Mouse (Mus musculus) testis, adult 2 months (tissue): ENCODE results near the gene Pcsk2. TPM values are rescaled to one million over a fixed set of nuclear protein-coding genes. Genes with fewer than 3 reads are reported as not detected.

Source experiments
- H3K27ac ChIP-seq: fragments of 200-500 bp; 2 replicates; pipeline ENCODE4 v1.5.1; 2012; ENCODE audit warnings: low read depth, low read length; ENCODE audit not compliant: control insufficient read depth, insufficient read depth
- H3K27me3 ChIP-seq: fragments of 200-500 bp; 2 replicates; pipeline ENCODE4 v1.6.1; 2012; ENCODE audit warnings: mild to moderate bottlenecking, low read length, moderate library complexity; ENCODE audit not compliant: control insufficient read depth, insufficient read depth
- H3K36me3 ChIP-seq: fragments of 200-500 bp; 2 replicates; pipeline ENCODE4 v1.6.1; 2012; ENCODE audit warnings: mild to moderate bottlenecking, low read length; ENCODE audit not compliant: control insufficient read depth, insufficient read depth
- H3K4me1 ChIP-seq: fragments of 200-500 bp; 2 replicates; pipeline ENCODE4 v1.6.1; 2012; ENCODE audit warnings: low read length; ENCODE audit not compliant: control insufficient read depth, insufficient read depth
- H3K4me3 ChIP-seq: fragments of 200-500 bp; 2 replicates; pipeline ENCODE4 v1.5.1; 2012; ENCODE audit warnings: low read depth, mild to moderate bottlenecking, low read length, moderate library complexity, mixed read lengths; ENCODE audit not compliant: control insufficient read depth
- CTCF ChIP-seq: fragments of 200-500 bp; IDR thresholded peaks from 2 replicates; pipeline ENCODE4 v1.5.1; 2012; ENCODE audit warnings: low read depth, mild to moderate bottlenecking, inconsistent platforms, low read length, moderate library complexity; ENCODE audit not compliant: control insufficient read depth, insufficient read depth, insufficient replicate concordance
- POLR2A ChIP-seq: fragments of 200-500 bp; IDR thresholded peaks from 2 replicates; pipeline ENCODE4 v1.6.1; 2012; ENCODE audit warnings: low read depth, mild to moderate bottlenecking, inconsistent platforms, low read length, moderate library complexity; ENCODE audit not compliant: control insufficient read depth
- polyA plus RNA-seq: library from polyadenylated mRNA; depleted of rRNA; stranded (reverse); fragments of >200 nt; gene quantifications from 2 replicates; pipeline ENCODE4 v1.2.3, GENCODE M21; 2012

The Pcsk2 gene
- polyA plus RNA-seq, 1 experiment: 1.4 TPM

DNA sequence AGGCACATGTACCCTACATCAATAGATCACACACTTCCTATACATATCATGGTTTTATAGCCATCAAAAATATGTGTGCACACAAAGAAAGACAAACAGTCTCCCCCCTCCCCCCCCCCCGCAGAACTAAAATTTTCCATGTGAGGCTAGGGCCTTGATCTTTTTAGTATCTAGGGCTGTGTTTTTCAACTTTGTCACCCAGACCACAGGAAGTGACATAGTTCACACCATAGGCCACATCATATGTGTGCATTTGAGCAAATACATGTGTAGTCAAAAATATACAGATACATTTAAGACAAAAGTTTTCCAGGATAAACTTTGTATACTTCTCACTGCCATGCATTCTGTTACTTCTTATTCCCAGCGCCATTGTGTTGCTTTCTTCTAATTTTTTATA is 293.5 kb downstream of the Pcsk2 start:
- H3K4me3 ChIP-seq: no peak overlapping the region
- H3K36me3 ChIP-seq: no peaks in the 10 kb centered on the region
- TF ChIP-seq CTCF (no peak), POLR2A (no peak)
- H3K4me1 ChIP-seq: peaks cover 3% of the 10 kb centered on the region
- H3K27me3 ChIP-seq: no peaks in the 10 kb centered on the region
- H3K27ac ChIP-seq: no peak overlapping the region

GRCm38 (mm10) chr2:143840895-143841294 is 294.9 kb downstream of the Pcsk2 start:
- Histone ChIP-seq H3K4me1 (peaks cover 3% of the 10 kb centered on the region), H3K36me3 (no peaks in the 10 kb centered on the region), H3K27me3 (no peaks in the 10 kb centered on the region), H3K4me3 (no peak overlapping the region), H3K27ac (no peak overlapping the region)
- no peak for TF ChIP-seq CTCF
- no peak for TF ChIP-seq POLR2A

- H3K4me1 ChIP-seq: peaks cover 3% of the 10 kb centered on the region
- no peak overlapping the region for H3K27ac ChIP-seq
- TF ChIP-seq CTCF: no peak
- TF ChIP-seq POLR2A: no peak
- H3K4me3 ChIP-seq: no peak overlapping the region
- no peaks in the 10 kb centered on the region for H3K36me3 ChIP-seq
- no peaks in the 10 kb centered on the region for H3K27me3 ChIP-seq
Observed at GRCm38 (mm10) chr2:143841536-143841935, 295.6 kb downstream of the Pcsk2 start.

DNA sequence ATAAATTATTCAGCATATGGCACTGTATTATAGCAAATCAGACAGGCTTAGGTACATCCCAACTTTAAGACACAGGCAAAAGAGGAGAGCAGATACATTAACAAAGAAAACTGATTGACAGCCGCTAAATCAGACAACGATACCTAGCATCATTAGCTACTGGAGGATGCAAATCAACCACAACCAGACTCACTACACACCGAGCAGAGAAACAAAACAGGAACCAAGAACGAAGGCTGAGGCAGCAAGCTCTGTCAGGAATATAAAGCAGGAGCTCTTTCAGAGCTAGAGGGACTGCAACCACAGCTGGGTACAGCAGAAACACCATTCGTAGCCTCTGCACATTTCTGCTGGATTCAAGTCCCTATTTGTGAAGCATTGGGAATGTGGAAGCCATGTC is 298.8 kb downstream of the Pcsk2 start:
- no peak overlapping the region for H3K27ac ChIP-seq
- H3K27me3 ChIP-seq: no peaks in the 10 kb centered on the region
- no peaks in the 10 kb centered on the region for H3K4me1 ChIP-seq
- TF ChIP-seq CTCF (no peak), POLR2A (no peak)
- H3K36me3 ChIP-seq: no peaks in the 10 kb centered on the region
- no peak overlapping the region for H3K4me3 ChIP-seq

DNA sequence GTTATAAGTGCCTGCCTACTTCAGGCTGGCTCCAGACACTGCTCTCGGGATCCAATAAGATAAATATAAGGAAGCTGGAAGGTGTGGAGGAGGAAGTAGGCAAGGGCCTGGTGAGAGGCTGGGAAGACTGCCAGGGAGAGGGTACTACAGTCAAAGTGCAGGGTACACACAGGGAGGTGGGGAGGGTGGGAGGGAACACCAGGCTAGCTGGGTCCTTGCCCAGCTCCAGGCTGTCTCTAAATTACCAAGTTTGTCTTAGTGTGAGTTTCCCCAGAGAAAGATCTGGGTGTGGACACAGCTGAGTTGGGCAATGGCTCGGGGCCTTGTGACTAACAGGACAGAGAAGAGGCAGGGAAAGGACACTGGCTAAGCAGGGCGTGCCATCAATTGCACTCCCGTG is 300.8 kb downstream of the Pcsk2 start:
- no peak overlapping the region for H3K27ac ChIP-seq
- TF ChIP-seq POLR2A: no peak
- no peaks in the 10 kb centered on the region for H3K36me3 ChIP-seq
- no peak overlapping the region for H3K4me3 ChIP-seq
- H3K4me1 ChIP-seq: no peaks in the 10 kb centered on the region
- no peaks in the 10 kb centered on the region for H3K27me3 ChIP-seq

DNA sequence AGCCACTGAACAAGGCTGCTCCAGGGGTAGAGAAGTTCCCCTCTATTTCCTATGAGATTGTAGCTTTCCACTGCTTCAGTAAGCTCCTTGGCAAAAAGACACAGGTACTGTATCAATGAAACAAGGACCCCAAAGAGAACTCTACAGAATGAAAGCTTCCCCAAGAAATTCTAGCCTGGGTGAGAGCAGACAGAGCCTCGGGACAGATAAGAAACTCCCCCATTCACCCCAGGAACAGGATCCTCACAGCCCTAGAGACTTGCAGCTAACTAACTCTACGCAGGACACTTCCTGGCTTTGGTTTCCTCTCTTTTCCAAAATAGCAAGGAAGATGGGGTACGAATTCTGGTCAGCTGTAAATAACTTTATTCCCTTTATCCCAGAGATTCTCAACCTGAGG is 301.3 kb downstream of the Pcsk2 start:
- TF ChIP-seq CTCF (no peak), POLR2A (no peak)
- Histone ChIP-seq H3K36me3 (no peaks in the 10 kb centered on the region), H3K4me3 (no peak overlapping the region), H3K27me3 (no peaks in the 10 kb centered on the region), H3K27ac (no peak overlapping the region), H3K4me1 (0 out of 2 replicates have a peak, but pooled peaks cover under 1% of the 10 kb centered on the region)

DNA sequence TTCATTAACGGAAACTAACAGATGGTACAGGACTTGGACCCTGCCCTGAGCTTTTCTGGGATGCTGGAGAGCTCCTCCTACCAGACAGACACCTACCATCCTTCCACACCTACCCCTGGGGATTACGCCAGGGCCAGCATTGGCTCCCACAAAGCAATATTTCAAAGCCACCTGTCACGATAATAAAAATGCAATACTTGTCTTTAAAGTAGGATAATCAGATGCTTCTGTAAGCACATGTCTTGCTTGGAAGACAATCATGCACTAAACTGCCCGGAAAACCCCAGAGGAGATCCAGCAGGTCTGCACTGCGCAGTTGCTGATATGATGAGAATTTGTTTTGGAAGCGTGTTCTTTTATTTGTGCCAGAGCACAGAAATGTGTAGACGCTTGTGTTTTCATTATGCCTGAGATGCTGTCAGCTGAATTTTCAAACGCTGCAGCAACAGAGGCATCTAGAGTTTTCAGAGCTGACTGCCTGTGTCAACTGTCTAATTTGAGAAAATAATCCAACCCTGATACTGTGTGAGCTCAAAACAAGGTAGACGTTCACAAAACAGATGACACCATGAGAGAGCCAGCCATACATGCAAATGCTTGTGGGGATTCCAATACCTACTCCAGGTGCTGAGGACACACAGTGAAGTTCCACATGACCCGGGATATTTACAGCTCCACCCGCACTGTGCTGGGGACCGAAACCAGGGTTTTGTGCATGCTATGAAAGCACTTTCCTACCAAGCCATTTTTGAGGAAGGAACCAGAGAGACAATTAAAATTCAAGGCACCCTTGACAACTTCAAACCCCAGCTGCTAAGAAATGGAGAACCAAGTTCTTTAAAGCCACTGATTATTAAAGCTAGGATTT is 305.6 kb downstream of the Pcsk2 start:
- no peaks in the 10 kb centered on the region for H3K27me3 ChIP-seq
- no peaks in the 10 kb centered on the region for H3K36me3 ChIP-seq
- H3K27ac ChIP-seq: no peak overlapping the region
- H3K4me3 ChIP-seq: no peak overlapping the region
- H3K4me1 ChIP-seq: 0 out of 2 replicates have a peak, but pooled peaks cover 2% of the 10 kb centered on the region
- TF ChIP-seq CTCF (no peak), POLR2A (no peak)
